Mouse (Mus musculus): ENCODE measurements at regions not wholly inside any gene's neighbourhood (a gene's known extent, or its start where the extent isn't known, plus 50 kb on each side); places are given as distances from the start of the nearest gene placed in this dataset.

GRCm38 (mm10) chr4:84069681-84070080, 544.3 kb downstream of the Ccdc171 start:
- Histone ChIP-seq H3K4me3 (ENCODE audit: low read depth, low read length) (no peak overlapping the region), H3K27me3 (ENCODE audit: insufficient read depth, low read length) (no peaks in the 10 kb centered on the region; the same call in 1 of the 2 replicates), H3K4me1 (ENCODE audit: insufficient read depth, low read length) (no peaks in the 10 kb centered on the region), H3K36me3 (ENCODE audit: insufficient read depth, low read length) (no peaks in the 10 kb centered on the region), H3K4me2 (ENCODE audit: low read depth, low read length, poor library complexity, severe bottlenecking) (no peak overlapping the region), H3K9me3 (ENCODE audit: low read length) (no peaks in the 10 kb centered on the region), H3K9ac (replicated peaks; ENCODE audit: low read length, poor library complexity, severe bottlenecking) (no peak overlapping the region), H3K27ac (ENCODE audit: low read depth, low read length) (no peak overlapping the region)
- TF ChIP-seq CTCF (IDR thresholded peaks at IDR 0.05): no peak
- ATAC-seq (ENCODE audit: low FRiP score) (no peak), DNase-seq (ENCODE audit: low spot score) (no peak)
- 80% methylated on average over 13 of the region's 13 CpGs for WGBS

GRCm38 (mm10) chr4:84070089-84070488, 544.7 kb downstream of the Ccdc171 start:
- 76% methylated on average over 4 of the region's 4 CpGs for WGBS

DNA sequence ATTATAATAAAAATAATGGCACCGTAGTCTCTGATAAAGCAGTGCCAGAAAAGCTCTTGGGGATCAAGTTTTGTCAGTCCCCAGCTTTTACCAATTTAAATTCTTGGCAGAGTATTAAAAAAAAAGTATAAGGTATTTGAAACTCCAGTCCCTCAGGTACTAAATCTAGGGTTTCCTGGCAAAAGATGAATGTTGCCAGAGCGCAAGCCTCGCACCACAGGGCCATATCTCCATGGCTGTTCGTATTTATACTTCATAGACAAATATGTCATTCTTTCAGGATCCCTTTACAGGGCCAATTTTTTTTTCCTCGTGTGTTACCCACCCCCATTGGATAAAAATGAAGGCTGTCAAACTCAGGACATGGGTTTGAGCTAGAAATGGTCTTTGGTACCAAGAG, 546.8 kb downstream of the Ccdc171 start:
- 81% methylated on average over 5 of the region's 5 CpGs for WGBS

More at GRCm38 (mm10) chr4:84070089-84070488, 544.7 kb downstream of the Ccdc171 start:
- DNase-seq (ENCODE audit: low spot score) (no peak), ATAC-seq (ENCODE audit: low FRiP score) (no peak)
- H3K4me2 ChIP-seq (ENCODE audit: low read depth, low read length, poor library complexity, severe bottlenecking): no peak overlapping the region
- no peaks in the 10 kb centered on the region for H3K4me1 ChIP-seq (ENCODE audit: insufficient read depth, low read length)
- H3K27ac ChIP-seq (ENCODE audit: low read depth, low read length): no peak overlapping the region
- no peak for TF ChIP-seq CTCF (IDR thresholded peaks at IDR 0.05)
- no peaks in the 10 kb centered on the region for H3K36me3 ChIP-seq (ENCODE audit: insufficient read depth, low read length)
- H3K9ac ChIP-seq (replicated peaks; ENCODE audit: low read length, poor library complexity, severe bottlenecking): no peak overlapping the region
- H3K4me3 ChIP-seq (ENCODE audit: low read depth, low read length): no peak overlapping the region
- H3K9me3 ChIP-seq (ENCODE audit: low read length): no peaks in the 10 kb centered on the region
- H3K27me3 ChIP-seq (ENCODE audit: insufficient read depth, low read length): no peaks in the 10 kb centered on the region; the same call in 1 of the 2 replicates

DNA sequence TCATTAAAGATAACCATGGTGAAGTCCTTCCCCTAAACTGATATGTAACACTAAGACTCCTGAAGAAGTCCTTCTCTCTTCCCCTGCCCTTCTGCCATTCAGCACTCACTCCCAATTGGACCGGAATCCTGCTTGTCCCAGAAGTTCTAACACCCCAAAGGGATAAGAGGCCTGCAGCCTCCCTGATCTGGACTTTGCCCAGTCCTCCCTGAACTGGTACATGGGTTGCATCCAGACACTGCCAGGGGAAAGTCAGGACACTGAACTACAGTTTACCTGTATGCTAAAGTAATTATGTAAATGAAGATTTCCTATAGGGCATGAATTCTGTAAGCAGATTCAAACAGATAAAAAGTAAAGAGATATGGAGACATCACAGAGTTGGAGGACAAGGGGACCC, 551.2 kb downstream of the Ccdc171 start:
- Histone ChIP-seq H3K27ac (ENCODE audit: low read depth, low read length) (no peak overlapping the region), H3K4me3 (ENCODE audit: low read depth, low read length) (no peak overlapping the region), H3K9ac (replicated peaks; ENCODE audit: low read length, poor library complexity, severe bottlenecking) (no peak overlapping the region), H3K4me2 (ENCODE audit: low read depth, low read length, poor library complexity, severe bottlenecking) (no peak overlapping the region), H3K36me3 (ENCODE audit: insufficient read depth, low read length) (no peaks in the 10 kb centered on the region), H3K4me1 (ENCODE audit: insufficient read depth, low read length) (no peaks in the 10 kb centered on the region), H3K9me3 (ENCODE audit: low read length) (no peaks in the 10 kb centered on the region), H3K27me3 (ENCODE audit: insufficient read depth, low read length) (no peaks in the 10 kb centered on the region)
- 100% methylated on average over 1 of the region's 1 CpGs for WGBS
- DNase-seq (ENCODE audit: low spot score): no peak
- TF ChIP-seq CTCF (IDR thresholded peaks at IDR 0.05): no peak
- no peak for ATAC-seq (ENCODE audit: low FRiP score)

More for the DNA sequence above, 546.8 kb downstream of the Ccdc171 start:
- ATAC-seq (ENCODE audit: low FRiP score) (no peak), DNase-seq (ENCODE audit: low spot score) (no peak)
- TF ChIP-seq CTCF (IDR thresholded peaks at IDR 0.05): no peak
- H3K27me3 ChIP-seq (ENCODE audit: insufficient read depth, low read length): no peaks in the 10 kb centered on the region; the same call in 1 of the 2 replicates
- H3K9me3 ChIP-seq (ENCODE audit: low read length): no peaks in the 10 kb centered on the region
- H3K27ac ChIP-seq (ENCODE audit: low read depth, low read length): no peak overlapping the region
- no peak overlapping the region for H3K4me2 ChIP-seq (ENCODE audit: low read depth, low read length, poor library complexity, severe bottlenecking)
- no peak overlapping the region for H3K4me3 ChIP-seq (ENCODE audit: low read depth, low read length)
- H3K9ac ChIP-seq (replicated peaks; ENCODE audit: low read length, poor library complexity, severe bottlenecking): no peak overlapping the region
- H3K36me3 ChIP-seq (ENCODE audit: insufficient read depth, low read length): no peaks in the 10 kb centered on the region
- no peaks in the 10 kb centered on the region for H3K4me1 ChIP-seq (ENCODE audit: insufficient read depth, low read length)

- Histone ChIP-seq H3K4me1 (ENCODE audit: insufficient read depth, low read length) (no peaks in the 10 kb centered on the region), H3K27ac (ENCODE audit: low read depth, low read length) (no peak overlapping the region), H3K27me3 (ENCODE audit: insufficient read depth, low read length) (no peaks in the 10 kb centered on the region), H3K4me3 (ENCODE audit: low read depth, low read length) (no peak overlapping the region), H3K36me3 (ENCODE audit: insufficient read depth, low read length) (no peaks in the 10 kb centered on the region), H3K4me2 (ENCODE audit: low read depth, low read length, poor library complexity, severe bottlenecking) (no peak overlapping the region), H3K9me3 (ENCODE audit: low read length) (no peaks in the 10 kb centered on the region), H3K9ac (replicated peaks; ENCODE audit: low read length, poor library complexity, severe bottlenecking) (no peak overlapping the region)
- DNase-seq (ENCODE audit: low spot score): no peak
- no peak for ATAC-seq (ENCODE audit: low FRiP score)
- 75% methylated on average over 2 of the region's 2 CpGs for WGBS
- no peak for TF ChIP-seq CTCF (IDR thresholded peaks at IDR 0.05)
These were observed 554.2 kb downstream of the Ccdc171 start for GRCm38 (mm10) chr4:84079516-84079915.

DNA sequence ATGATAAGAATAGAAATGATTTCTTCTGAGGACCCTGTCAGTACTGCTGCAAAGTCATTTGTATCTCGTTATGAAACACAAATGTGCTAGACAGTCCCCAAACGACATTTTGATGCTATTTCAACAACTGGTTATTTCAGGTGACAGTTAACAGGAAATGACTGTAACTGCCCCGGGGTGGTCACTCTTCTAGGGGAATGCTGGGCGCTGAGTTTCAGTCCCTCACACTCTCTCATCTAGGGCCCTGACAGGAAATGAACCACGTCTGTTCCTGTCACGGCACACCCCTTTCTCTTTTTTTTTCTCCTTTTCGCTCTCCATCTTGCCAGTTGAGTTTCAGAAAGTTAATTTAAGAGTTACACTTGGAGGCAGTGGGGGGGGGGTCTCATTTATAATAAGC, 556.2 kb downstream of the Ccdc171 start:
- TF ChIP-seq CTCF (IDR thresholded peaks at IDR 0.05): no peak
- DNase-seq (ENCODE audit: low spot score): no peak
- no peak overlapping the region for H3K4me3 ChIP-seq (ENCODE audit: low read depth, low read length)
- no peak overlapping the region for H3K4me2 ChIP-seq (ENCODE audit: low read depth, low read length, poor library complexity, severe bottlenecking)
- no peak overlapping the region for H3K27ac ChIP-seq (ENCODE audit: low read depth, low read length)
- ATAC-seq (ENCODE audit: low FRiP score): no peak
- no peaks in the 10 kb centered on the region for H3K4me1 ChIP-seq (ENCODE audit: insufficient read depth, low read length)
- no peaks in the 10 kb centered on the region for H3K36me3 ChIP-seq (ENCODE audit: insufficient read depth, low read length)
- H3K9ac ChIP-seq (replicated peaks; ENCODE audit: low read length, poor library complexity, severe bottlenecking): no peak overlapping the region
- no peaks in the 10 kb centered on the region for H3K9me3 ChIP-seq (ENCODE audit: low read length)
- H3K27me3 ChIP-seq (ENCODE audit: insufficient read depth, low read length): no peaks in the 10 kb centered on the region
- WGBS: 77% methylated on average over 7 of the region's 7 CpGs

Measured in midbrain, postnatal 0 days (tissue).